Mouse (Mus musculus): Measurements from ENCODE around the gene Draxin.

- TF ChIP-seq CTCF (IDR thresholded peaks at IDR 0.05; ENCODE audit: borderline replicate concordance, insufficient read depth, low read length) (no peak), POLR2A (IDR thresholded peaks at IDR 0.05; ENCODE audit: low read depth, low read length) (no peak)
These were observed 55.8 kb downstream of the Draxin start for GRCm38 (mm10) chr4:148074521-148075189.

Measured in embryonic fibroblast, embryonic 13.5 days (primary cell).